Mouse (Mus musculus): Measurements from ENCODE around the gene Adrb1.
A peak's percentile ranks its signal among the peaks of the same experiment; 100 is the strongest.
"Not testable (repeated sequence)": the region's sequence is repeated elsewhere in the genome, so short reads cannot be mapped to it uniquely, and the experiment has no call there.

The Adrb1 gene

GRCm38 (mm10) chr19:56750709-56751108, 28.7 kb downstream of the Adrb1 start:
- DNase-seq = no peak

- DNase-seq = not testable (repeated sequence)
These were observed 32.5 kb downstream of the Adrb1 start for GRCm38 (mm10) chr19:56754456-56754855.

DNA sequence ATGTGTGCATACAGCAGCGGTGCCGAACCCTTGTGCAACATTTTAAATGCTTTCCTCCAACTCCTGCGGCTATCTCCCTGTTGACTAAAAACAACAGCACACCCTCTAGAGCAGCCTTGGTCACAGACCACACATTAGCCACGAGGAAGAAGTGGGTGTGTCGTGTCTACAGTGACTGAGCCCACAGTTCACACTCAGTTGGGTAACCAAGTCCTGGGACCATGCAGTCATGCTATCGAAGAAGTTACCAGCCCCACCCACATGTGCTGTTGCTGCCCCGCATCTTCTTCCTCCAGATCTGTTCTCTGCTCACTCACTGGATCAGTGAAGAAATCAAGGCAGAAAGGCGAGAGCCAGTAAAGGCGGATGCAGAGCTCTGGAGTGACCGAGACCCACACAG, 34.4 kb downstream of the Adrb1 start:
- DNase-seq = no peak

- no peak for DNase-seq
These were observed 36.3 kb downstream of the Adrb1 start for GRCm38 (mm10) chr19:56758311-56758710.

- no peak for DNase-seq
These were observed 37.7 kb downstream of the Adrb1 start for GRCm38 (mm10) chr19:56759740-56760139.

GRCm38 (mm10) chr19:56760306-56760940, 38.4 kb downstream of the Adrb1 start:
- DNase-seq = no peak

DNA sequence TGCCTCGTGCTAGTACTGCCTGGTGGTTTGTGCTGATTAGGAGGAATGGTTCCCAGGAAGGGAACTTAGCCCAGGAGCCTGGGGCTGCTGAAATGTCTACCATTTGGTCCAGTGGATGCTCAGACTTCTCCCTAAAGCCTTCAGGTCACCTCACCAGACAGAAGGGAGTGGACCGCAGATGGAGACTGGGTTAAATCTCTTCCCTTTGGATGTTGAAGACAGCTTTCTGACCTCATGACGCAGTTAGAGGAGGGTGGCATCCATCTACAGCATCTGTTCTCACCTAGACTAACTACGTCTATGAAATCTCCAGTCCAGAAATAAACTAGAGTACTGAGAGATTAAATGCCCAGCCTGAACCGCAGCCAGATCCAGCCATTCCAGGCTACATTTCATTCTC, 39.1 kb downstream of the Adrb1 start:
- no peak for DNase-seq

DNA sequence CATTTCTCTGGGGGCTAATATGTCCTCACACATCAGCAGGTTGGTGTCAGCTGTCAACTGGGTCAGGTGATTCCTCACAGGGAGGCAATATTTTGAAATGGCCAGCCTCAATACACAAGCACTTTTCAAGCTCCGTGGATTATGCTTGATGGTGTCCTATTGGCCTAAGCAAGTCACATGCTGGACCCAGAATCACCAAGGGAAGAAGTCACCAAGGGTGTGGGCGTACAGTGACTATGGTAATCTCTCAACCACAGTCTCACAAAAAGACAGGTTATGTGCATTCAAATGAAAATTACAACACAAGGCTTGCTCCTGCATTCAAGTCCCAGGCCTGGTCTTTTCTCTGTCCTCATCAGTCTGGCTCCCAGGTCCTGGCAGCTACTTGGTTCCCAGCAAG, 39.7 kb downstream of the Adrb1 start:
- DNase-seq = no peak

GRCm38 (mm10) chr19:56762686-56763085, 40.7 kb downstream of the Adrb1 start:
- DNase-seq = no peak

DNA sequence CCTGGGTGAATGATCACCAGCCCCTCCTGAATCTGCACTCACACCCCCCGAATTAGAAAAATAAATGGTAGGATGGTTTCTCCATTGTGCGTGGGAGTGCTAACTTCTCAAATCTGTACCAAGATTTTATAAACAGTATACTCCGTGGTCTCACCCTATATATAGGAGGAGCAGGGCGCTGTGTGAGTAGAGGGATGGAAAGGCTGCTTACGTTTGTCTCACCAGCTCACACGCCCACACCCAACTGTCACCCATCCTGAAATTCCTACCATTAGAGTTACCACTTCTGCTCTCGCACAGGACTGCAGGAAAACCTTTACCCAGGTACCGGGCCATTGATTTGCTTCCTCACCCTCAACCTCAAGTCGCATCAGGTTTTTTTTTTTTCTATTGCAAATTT, 47.0 kb downstream of the Adrb1 start:
- no peak for DNase-seq

DNA sequence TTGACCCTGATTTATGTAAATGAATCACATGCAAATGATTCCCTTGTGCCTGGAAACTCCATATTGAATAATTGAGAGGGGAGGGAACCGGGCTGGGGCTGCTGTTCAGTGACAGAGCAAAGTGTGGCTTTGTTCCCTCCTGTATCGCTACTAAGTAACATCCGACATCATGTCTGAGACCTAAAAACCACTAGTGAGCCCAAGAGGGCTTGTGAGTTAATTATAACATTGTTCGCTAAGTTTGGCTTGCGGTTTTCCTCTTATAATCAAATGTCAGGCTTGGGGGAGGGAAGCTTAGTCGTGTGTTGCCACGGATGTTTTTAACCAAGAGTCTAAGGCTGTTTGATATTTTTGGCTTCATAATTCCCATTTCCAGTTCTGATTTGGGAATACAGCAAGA, 50.2 kb downstream of the Adrb1 start:
- DNase-seq = no peak

GRCm38 (mm10) chr19:56773393-56773971, 51.5 kb downstream of the Adrb1 start:
- DNase-seq = no peak

- peak; percentile 29 for DNase-seq
These were observed 52.5 kb downstream of the Adrb1 start for GRCm38 (mm10) chr19:56774408-56774962.

GRCm38 (mm10) chr19:56774971-56775892, 53.2 kb downstream of the Adrb1 start:
- no peak for DNase-seq

- peak; percentile 40 for DNase-seq
These were observed 54.1 kb downstream of the Adrb1 start for GRCm38 (mm10) chr19:56775893-56776718.

GRCm38 (mm10) chr19:56776719-56777382, 54.9 kb downstream of the Adrb1 start:
- DNase-seq = peak; percentile 78

GRCm38 (mm10) chr19:56778532-56778931, 56.5 kb downstream of the Adrb1 start:
- not testable (repeated sequence) for DNase-seq

Measured in lung, postnatal 10 days (tissue).